Mouse (Mus musculus) yolk sac, embryonic 10.5 days (tissue): ENCODE measurements at regions not wholly inside any gene's neighbourhood (a gene's known extent, or its start where the extent isn't known, plus 50 kb on each side); places are given as distances from the start of the nearest gene placed in this dataset.

ENCODE experiments used
- DNase-seq: peaks from one replicate; pipeline ENCODE4 v3.0.0-alpha.2; 2017; ENCODE audit warnings: low spot score

DNA sequence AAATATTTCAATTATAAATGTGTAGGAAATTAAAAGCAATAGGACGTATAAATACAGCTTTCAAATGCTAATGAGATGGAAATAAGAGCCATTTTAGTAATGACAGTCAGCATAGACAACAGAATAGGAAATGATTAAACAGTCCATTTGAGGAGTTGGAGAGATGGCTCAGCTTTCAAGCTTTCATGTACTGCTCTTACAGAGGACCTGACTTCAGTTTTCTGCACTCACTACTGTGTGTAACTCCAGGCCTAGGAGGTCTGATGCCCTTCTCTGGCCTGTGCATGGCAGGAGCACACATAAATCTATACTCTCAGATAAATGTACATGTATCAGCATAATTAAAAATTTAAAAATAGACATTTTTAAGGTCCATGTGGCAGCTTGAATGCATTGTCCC is 643.1 kb downstream of the Fgf12 start:
- no peak for DNase-seq
